Mouse (Mus musculus): ENCODE results near the gene Pld3. TPM values are rescaled to one million over a fixed set of nuclear protein-coding genes. Genes with fewer than 3 reads are reported as not detected.

Gene Pld3
- 72.1 TPM for polyA plus RNA-seq (2014; fragmentation: Illumina TruSeq; extraction: RNeasy Lipid Tissue Mini Kit (QIAGEN cat#74804); ENCODE audit: insufficient read depth, low read depth, low replicate concordance)

DNA sequence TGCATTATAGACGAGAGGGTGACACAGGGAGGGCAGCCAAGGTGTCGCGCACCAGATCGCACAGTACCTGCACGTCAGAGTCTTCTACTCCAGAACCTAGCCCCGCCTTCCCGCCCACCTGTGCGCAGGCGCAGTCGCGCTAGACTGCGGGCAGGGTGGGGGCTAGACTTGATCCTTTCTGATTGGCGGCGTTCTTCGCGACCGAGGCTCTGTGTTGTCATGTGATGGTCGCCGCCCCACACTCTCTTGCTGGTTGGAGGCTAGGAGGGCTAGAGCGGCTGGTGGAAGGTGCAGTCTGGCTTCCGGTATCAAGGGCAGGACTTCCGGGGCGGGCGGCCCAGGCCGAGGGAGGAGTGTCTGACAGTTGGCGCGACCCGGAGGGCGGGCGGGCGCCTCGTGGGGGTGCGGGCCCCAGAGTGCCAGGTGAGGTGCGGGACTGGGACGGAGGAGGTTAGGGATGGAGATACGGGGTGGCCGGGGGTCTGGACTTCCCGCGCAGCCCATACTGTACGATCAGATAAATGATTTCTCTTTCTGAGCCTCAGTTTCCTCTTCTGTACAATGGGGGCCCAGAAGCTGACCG, at the start of gene Pld3, which contains the start of gene 2310022A10Rik:
Gene Pld3 (minus strand): TSS at position 288 of the 583 bp plus-strand sequence.
Gene 2310022A10Rik (plus strand): TSS at position 303 of the 583 bp plus-strand sequence.

DNA sequence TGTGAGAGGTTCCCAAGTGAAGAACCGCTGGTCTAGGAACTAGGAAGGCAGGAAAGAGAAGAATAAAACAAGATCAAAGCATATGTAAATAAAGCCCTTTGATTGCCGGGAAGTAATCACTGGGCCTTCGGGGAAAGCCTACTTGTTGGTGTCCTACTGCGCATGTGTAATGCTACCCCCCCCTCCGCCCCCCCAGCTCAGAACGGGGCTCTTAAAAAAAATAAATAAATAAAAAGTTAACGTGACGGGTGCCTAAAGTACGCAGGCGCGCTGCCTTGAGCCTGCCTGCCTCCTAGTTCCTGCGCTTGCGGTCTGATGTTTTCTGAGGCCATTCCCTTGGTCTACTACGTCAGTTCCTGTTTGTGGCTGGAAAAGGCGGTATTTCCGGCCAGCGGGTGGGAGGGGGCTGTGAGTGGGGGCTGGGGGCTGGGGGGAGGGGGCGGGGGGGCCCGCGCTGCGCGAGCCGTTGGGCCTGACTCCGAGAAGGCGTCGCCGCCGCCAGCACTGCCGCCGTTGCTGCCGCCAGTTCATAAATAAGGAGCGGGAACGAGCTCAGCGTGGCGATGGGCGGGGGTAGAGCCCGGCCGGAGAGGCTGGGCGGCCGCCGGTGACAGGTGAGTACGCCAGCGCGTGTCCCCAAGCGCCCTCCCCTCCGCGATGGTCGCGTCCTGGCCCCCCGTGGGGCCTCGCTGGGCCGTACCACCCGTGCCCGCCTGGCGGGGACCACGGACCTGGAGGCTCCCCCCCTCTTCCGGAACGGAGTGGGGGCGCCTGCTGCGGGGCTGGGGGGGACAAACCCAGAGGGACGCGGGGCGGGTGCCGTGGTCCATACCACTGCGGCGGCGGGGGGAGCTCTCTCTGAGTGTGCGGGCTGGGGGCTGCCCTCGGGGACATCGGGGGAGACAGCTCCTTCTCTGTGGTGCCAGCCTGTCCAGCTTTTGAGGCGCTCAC, 38.5 kb upstream of the Pld3 start, which contains the start of gene Akt2:
Gene Akt2 (plus strand): TSS at position 287 of the 951 bp plus-strand sequence.

DNA sequence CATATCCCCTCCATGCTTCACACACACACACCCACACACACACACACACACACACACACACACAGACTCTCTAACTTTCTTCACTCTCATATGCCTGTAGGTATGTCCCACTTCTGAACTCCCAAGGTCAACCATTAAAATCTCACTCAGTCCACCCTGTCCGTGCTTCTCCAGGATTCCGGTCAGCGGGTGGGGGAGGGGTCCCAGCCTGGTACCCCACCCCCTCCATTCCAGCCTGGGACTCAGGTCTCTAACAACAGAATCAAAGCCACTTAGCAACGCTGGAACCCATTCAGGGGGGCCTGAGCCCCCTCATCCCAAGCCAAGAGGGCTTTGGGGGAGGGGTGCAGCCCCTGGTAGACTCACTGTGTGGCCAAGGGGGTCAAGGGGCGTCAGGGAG, 30.1 kb downstream of the Pld3 start, which contains the start of gene Hipk4:
Gene Hipk4 (plus strand): TSS at position 301 of the 400 bp plus-strand sequence.

DNA sequence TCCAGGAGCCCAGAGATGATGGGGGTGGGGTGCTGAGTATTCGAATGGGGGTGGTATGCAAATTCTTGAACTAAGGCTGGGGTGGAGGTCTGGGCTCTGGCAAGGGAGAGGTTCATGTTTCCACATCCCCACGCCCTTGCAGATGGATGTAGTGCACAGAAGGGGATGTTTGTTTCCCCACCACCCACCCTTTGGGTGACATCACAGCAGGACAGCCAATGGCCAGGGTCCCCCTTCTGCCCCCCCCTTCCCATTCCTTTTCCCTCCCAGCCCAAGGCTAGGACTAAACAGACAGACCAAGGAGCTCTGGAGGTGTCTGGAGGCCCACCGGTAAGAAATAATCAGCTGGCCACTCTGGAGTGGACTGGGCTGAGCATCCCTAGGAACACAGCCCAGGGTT, 54.0 kb downstream of the Pld3 start, which contains the start of gene Prx:
Gene Prx (plus strand): TSS at position 289 of the 400 bp plus-strand sequence.

DNA sequence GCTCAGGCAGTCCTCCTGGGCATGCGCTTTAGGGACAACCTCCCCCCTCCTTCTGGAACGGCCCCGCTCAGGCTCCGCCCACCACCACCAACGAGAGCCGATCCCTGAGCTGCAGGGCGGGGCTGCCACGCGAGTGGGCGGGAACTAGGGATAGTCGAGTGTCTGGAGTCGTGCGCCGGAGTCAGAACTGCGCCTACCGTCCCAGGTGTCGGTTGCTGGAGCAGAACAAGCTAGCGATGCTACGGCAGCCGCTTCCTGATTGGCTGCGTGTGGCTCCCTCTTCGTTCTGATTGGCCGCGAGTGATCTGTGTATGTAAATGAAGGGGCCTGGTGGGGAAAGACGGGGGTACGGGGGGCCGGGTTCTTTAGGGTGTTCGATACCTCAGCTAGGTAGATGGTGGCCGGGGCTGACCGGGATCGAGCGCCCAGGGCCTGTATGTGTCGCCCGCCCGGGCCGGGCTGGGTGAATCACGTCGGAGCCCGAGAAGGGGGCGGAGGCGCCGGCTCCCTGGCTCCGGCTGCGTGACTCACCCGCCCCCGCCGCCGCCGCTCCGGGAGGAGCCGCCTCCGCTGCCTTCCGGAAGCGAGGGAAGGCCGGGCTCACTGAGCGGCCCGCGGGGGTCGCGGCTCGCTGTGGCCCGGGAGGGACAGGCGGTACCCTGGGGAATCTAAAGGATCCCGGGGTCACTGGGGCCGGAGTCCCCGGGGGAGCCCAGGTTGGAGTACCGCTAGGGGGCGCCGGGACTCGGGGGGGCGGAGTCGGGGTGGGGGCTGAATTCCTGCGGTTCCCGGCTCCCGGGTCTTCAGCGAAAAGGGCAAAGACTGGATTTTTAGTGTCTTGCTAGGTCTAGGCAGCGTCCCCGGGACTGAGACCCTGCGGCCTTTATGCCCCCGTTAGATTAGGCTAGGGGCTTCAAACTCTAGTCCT, 66.0 kb downstream of the Pld3 start, which contains the start of gene Sertad1:
Gene Sertad1 (plus strand): TSS at position 141 of the 928 bp plus-strand sequence.

Other genes with a start within 250 kb of the Pld3 start
- 197 TPM for gene Ltbp4, start 215.5 kb downstream of the Pld3 start, polyA plus RNA-seq (2014; fragmentation: Illumina TruSeq; extraction: RNeasy Lipid Tissue Mini Kit (QIAGEN cat#74804); ENCODE audit: insufficient read depth, low read depth, low replicate concordance)
- gene Shkbp1, start 197.2 kb downstream of the Pld3 start, polyA plus RNA-seq (2014; fragmentation: Illumina TruSeq; extraction: RNeasy Lipid Tissue Mini Kit (QIAGEN cat#74804); ENCODE audit: insufficient read depth, low read depth, low replicate concordance), result 25.2 TPM
- not detected for gene Gm20479, start 195.8 kb downstream of the Pld3 start, polyA plus RNA-seq (2014; fragmentation: Illumina TruSeq; extraction: RNeasy Lipid Tissue Mini Kit (QIAGEN cat#74804); ENCODE audit: insufficient read depth, low read depth, low replicate concordance)
- 0.08 TPM for gene Sptbn4, start 105.5 kb downstream of the Pld3 start, polyA plus RNA-seq (2014; fragmentation: Illumina TruSeq; extraction: RNeasy Lipid Tissue Mini Kit (QIAGEN cat#74804); ENCODE audit: insufficient read depth, low read depth, low replicate concordance)
- gene Blvrb, start 105.2 kb downstream of the Pld3 start, polyA plus RNA-seq (2014; fragmentation: Illumina TruSeq; extraction: RNeasy Lipid Tissue Mini Kit (QIAGEN cat#74804); ENCODE audit: insufficient read depth, low read depth, low replicate concordance), result 48.4 TPM
- 13.6 TPM for gene Sertad3, start 79.5 kb downstream of the Pld3 start, polyA plus RNA-seq (2014; fragmentation: Illumina TruSeq; extraction: RNeasy Lipid Tissue Mini Kit (QIAGEN cat#74804); ENCODE audit: insufficient read depth, low read depth, low replicate concordance)
- 48.4 TPM for gene Sertad1, start 66.3 kb downstream of the Pld3 start, polyA plus RNA-seq (2014; fragmentation: Illumina TruSeq; extraction: RNeasy Lipid Tissue Mini Kit (QIAGEN cat#74804); ENCODE audit: insufficient read depth, low read depth, low replicate concordance)
- 62.3 TPM for gene Prx, start 53.9 kb downstream of the Pld3 start, polyA plus RNA-seq (2014; fragmentation: Illumina TruSeq; extraction: RNeasy Lipid Tissue Mini Kit (QIAGEN cat#74804); ENCODE audit: insufficient read depth, low read depth, low replicate concordance)
- gene Hipk4, start 30.0 kb downstream of the Pld3 start, polyA plus RNA-seq (2014; fragmentation: Illumina TruSeq; extraction: RNeasy Lipid Tissue Mini Kit (QIAGEN cat#74804); ENCODE audit: insufficient read depth, low read depth, low replicate concordance), result 0.24 TPM
- gene 2310022A10Rik, start within 50 bp of the Pld3 start, polyA plus RNA-seq (2014; fragmentation: Illumina TruSeq; extraction: RNeasy Lipid Tissue Mini Kit (QIAGEN cat#74804); ENCODE audit: insufficient read depth, low read depth, low replicate concordance), result 9.6 TPM
- 70.6 TPM for gene Akt2, start 38.3 kb upstream of the Pld3 start, polyA plus RNA-seq (2014; fragmentation: Illumina TruSeq; extraction: RNeasy Lipid Tissue Mini Kit (QIAGEN cat#74804); ENCODE audit: insufficient read depth, low read depth, low replicate concordance)
- gene Ttc9b, start 100.7 kb upstream of the Pld3 start, polyA plus RNA-seq (2014; fragmentation: Illumina TruSeq; extraction: RNeasy Lipid Tissue Mini Kit (QIAGEN cat#74804); ENCODE audit: insufficient read depth, low read depth, low replicate concordance), result not detected
- gene Map3k10, start 121.4 kb upstream of the Pld3 start, polyA plus RNA-seq (2014; fragmentation: Illumina TruSeq; extraction: RNeasy Lipid Tissue Mini Kit (QIAGEN cat#74804); ENCODE audit: insufficient read depth, low read depth, low replicate concordance), result 13.4 TPM
- 1.6 TPM for gene Zfp607b, start 136.1 kb upstream of the Pld3 start, polyA plus RNA-seq (2014; fragmentation: Illumina TruSeq; extraction: RNeasy Lipid Tissue Mini Kit (QIAGEN cat#74804); ENCODE audit: insufficient read depth, low read depth, low replicate concordance)
- gene Zfp60, start 178.2 kb upstream of the Pld3 start, polyA plus RNA-seq (2014; fragmentation: Illumina TruSeq; extraction: RNeasy Lipid Tissue Mini Kit (QIAGEN cat#74804); ENCODE audit: insufficient read depth, low read depth, low replicate concordance), result 3.8 TPM

Measured in lung, adult 10 weeks (tissue).